Mouse (Mus musculus) CH12.LX (cell line): ENCODE data around the gene Chst7. TPM values are rescaled to one million over a fixed set of nuclear protein-coding genes. Genes with fewer than 3 reads are reported as not detected.
A peak's percentile ranks its signal among the peaks of the same experiment; 100 is the strongest.

ENCODE experiments used
- DNase-seq: peaks from one replicate; pipeline ENCODE4 v3.0.0-alpha.2; 2013; ENCODE audit errors: extremely low read depth
- H3K27ac ChIP-seq: 2 replicates; pipeline ENCODE4 v1.5.1; 2012; ENCODE audit warnings: low read depth, mild to moderate bottlenecking, control low read depth, moderate library complexity; ENCODE audit not compliant: insufficient read depth
- H3K27me3 ChIP-seq: replicated peaks from 2 replicates; pipeline ENCODE3; 2012; ENCODE audit warnings: inconsistent platforms
- H3K36me3 ChIP-seq, 2 experiments: replicated peaks in 1 of 2; 2 replicates each; pipeline versions ENCODE3 to v1.6.1; 2012; ENCODE audit warnings: inconsistent platforms in 1 of 2, low read length in 1 of 2, mild to moderate bottlenecking in 1 of 2, mixed read lengths in 1 of 2, moderate library complexity in 1 of 2; ENCODE audit not compliant: control insufficient read depth in 1 of 2, insufficient read depth in 1 of 2
- H3K4me1 ChIP-seq, 2 experiments: 2 replicates each; pipeline ENCODE4 v1.6.1; 2012; ENCODE audit warnings: inconsistent platforms in 1 of 2, moderate library complexity in 1 of 2; ENCODE audit not compliant: insufficient read depth in 2 of 2, control insufficient read depth in 1 of 2
- H3K4me2 ChIP-seq: 2 replicates; pipeline ENCODE4 v1.6.1; 2012; ENCODE audit warnings: low read depth, mild to moderate bottlenecking, control low read depth; ENCODE audit not compliant: poor library complexity, insufficient read depth, severe bottlenecking
- H3K4me3 ChIP-seq, 3 experiments: fragments of 150-350 bp in 1 of 3; sonication (generic) in 1 of 3; replicated peaks in 1 of 3; 2 replicates each; pipeline versions ENCODE3 to v1.5.1; 2011 to 2012; ENCODE audit warnings: low read depth in 2 of 3, low read length in 2 of 3, mild to moderate bottlenecking in 2 of 3, moderate library complexity in 2 of 3, control low read depth in 1 of 3, improper control_type of control experiment in 1 of 3, inconsistent platforms in 1 of 3, mixed read lengths in 1 of 3; ENCODE audit not compliant: poor library complexity in 1 of 3
- H3K79me2 ChIP-seq: replicated peaks from 2 replicates; pipeline ENCODE4 v1.6.1; 2012; ENCODE audit warnings: mild to moderate bottlenecking, moderate library complexity; ENCODE audit not compliant: control insufficient read depth, poor library complexity, insufficient read depth, severe bottlenecking; ENCODE audit errors: extremely low read depth
- H3K9ac ChIP-seq: 2 replicates; pipeline ENCODE4 v1.6.1; 2012; ENCODE audit warnings: low read depth, mild to moderate bottlenecking, control low read depth, moderate library complexity; ENCODE audit not compliant: insufficient read depth
- H3K9me3 ChIP-seq: replicated peaks from 2 replicates; pipeline ENCODE3; 2012; ENCODE audit warnings: low read length, inconsistent platforms, mixed read lengths
- CHD1 ChIP-seq: IDR thresholded peaks from 2 replicates; pipeline ENCODE4 v1.6.1; 2012; ENCODE audit warnings: low read depth, low read length, improper control_type of control experiment, inconsistent platforms
- IRF4 ChIP-seq: IDR thresholded peaks from 2 replicates; pipeline ENCODE4 v1.6.1; 2014; ENCODE audit warnings: low read depth, mild to moderate bottlenecking, inconsistent platforms, low read length, improper control_type of control experiment
- MAZ ChIP-seq: IDR thresholded peaks from 2 replicates; pipeline ENCODE4 v1.6.1; 2012; ENCODE audit warnings: low read depth, mild to moderate bottlenecking, inconsistent platforms, low read length, improper control_type of control experiment, moderate library complexity
- NELFE ChIP-seq: IDR thresholded peaks from 2 replicates; pipeline ENCODE4 v1.6.1; 2011; ENCODE audit warnings: low read depth, low read length, improper control_type of control experiment
- NRF1 ChIP-seq: IDR thresholded peaks from 2 replicates; pipeline ENCODE4 v1.6.1; 2014; ENCODE audit warnings: low read depth, mild to moderate bottlenecking, inconsistent platforms, low read length, improper control_type of control experiment, moderate library complexity
- SMC3 ChIP-seq: IDR thresholded peaks from 2 replicates; pipeline ENCODE4 v1.6.1; 2011; ENCODE audit warnings: low read depth, low read length, improper control_type of control experiment
- TCF12 ChIP-seq: IDR thresholded peaks from 2 replicates; pipeline ENCODE4 v1.6.1; 2014; ENCODE audit warnings: low read depth, mild to moderate bottlenecking, inconsistent platforms, low read length, improper control_type of control experiment
- ZNF384 ChIP-seq: IDR thresholded peaks from 2 replicates; pipeline ENCODE4 v1.6.1; 2012; ENCODE audit warnings: low read depth, low read length, improper control_type of control experiment, inconsistent platforms
- dilution Hi-C: fragments of 300-500 bp; cut with MboI; formaldehyde crosslinking; loops from 2 replicates; pipeline ENCODE4 v1.14.3; 2020; ENCODE audit warnings: low sequenced_read_pairs; ENCODE audit not compliant: extremely low pct_unique_long_range_greater_than_20kb, extremely low pct_ligation_motif_present
- in situ Hi-C: fragments of 300-500 bp; cut with MboI; formaldehyde crosslinking; loops from 3 replicates; pipeline ENCODE4 v1.14.3; 2019; ENCODE audit warnings: low sequenced_read_pairs, low pct_ligation_motif_present, low pct_unique_long_range_greater_than_20kb, mixed read lengths
- polyA plus RNA-seq: library from polyadenylated mRNA; unstranded; fragments of >175 nt; gene quantifications from 2 replicates; pipeline ENCODE4 v1.2.1, GENCODE M21; 2012; ENCODE audit warnings: low read depth; ENCODE audit not compliant: insufficient read length
- total RNA-seq, 2 experiments: library from RNA; depleted of rRNA; stranded (reverse); fragments of 300-350 nt in 1 of 2; fragments of >200 nt in 1 of 2; gene quantifications; 2 replicates each; pipeline ENCODE4 v1.2.3; 2012 to 2014

Chst7 gene
- total and polyA plus RNA-seq, 3 experiments, result 3.2 to 4.4 (median 3.6) TPM

DNA sequence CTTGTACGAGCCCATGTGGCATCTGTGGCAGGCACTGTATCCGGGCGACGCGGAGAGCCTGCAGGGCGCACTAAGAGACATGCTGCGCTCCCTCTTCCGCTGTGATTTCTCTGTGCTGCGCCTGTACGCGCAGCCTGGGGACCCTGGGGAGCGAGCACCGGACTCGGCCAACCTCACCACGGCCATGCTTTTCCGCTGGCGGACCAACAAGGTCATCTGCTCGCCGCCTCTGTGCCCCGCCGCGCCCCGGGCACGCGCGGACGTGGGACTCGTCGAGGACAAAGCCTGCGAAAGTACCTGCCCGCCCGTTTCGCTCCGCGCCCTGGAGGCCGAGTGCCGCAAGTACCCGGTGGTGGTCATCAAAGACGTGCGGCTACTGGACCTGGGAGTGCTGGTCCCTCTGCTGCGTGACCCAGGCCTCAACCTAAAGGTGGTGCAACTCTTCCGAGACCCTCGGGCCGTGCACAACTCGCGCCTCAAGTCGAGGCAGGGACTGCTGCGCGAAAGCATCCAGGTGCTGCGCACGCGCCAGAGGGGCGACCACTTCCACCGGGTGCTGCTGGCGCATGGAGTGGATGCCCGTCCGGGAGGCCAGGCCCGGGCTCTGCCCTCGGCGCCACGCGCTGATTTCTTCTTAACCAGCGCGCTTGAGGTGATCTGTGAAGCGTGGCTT lies 872 bp downstream of the Chst7 start:
- no peak overlapping the region for H3K27ac ChIP-seq
- H3K27me3 ChIP-seq, result no peaks in the 10 kb centered on the region

DNA sequence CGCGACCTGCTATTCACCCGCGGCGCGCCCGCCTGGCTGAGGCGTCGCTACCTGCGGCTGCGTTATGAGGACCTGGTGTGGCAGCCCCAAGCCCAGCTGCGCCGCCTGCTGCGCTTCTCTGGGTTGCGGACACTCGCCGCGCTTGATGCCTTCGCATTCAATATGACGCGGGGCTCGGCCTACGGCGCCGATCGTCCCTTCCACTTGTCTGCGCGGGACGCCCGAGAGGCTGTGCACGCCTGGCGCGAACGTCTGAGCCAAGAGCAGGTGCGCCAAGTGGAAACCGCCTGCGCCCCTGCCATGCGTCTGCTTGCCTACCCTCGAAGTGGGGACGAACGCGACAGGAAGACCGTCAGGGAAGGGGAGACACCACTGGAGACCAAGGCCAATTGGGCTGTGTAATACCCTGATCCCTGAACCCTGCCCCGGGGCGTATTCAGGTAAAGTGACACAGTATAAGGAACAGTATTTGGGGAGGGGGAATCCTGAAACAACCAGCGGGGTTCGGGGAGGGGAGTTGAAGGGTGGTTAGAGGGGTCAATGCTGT lies 1.5 kb downstream of the Chst7 start:
- Histone ChIP-seq H3K9me3 (no peaks in the 10 kb centered on the region), H3K27ac (no peak overlapping the region), H3K4me2 (peak overlapping the region; percentile 73), H3K79me2 (no peaks in the 10 kb centered on the region), H3K27me3 (no peaks in the 10 kb centered on the region), H3K4me3 (peak overlapping the region; percentile 37 to 78 (median 58)), H3K9ac (no peak overlapping the region), H3K36me3 (no peaks in the 10 kb centered on the region), H3K4me1 (peaks cover 0 to 4% of the 10 kb centered on the region in 2 experiments; a peak in 2 of 4 replicates)
- in situ Hi-C loops, result loop anchor here (25.0 kb wide), 1 partner anchor 276 kb away; no protein-coding TSS in a partner anchor
- TF ChIP-seq ZNF384, result no peak
- no peak for TF ChIP-seq CHD1
- no peak for TF ChIP-seq NELFE
- TF ChIP-seq MAZ, result no peak
- TF ChIP-seq TCF12, result no peak
- no peak for DNase-seq
- dilution Hi-C loops, result no loop called here

More for the DNA sequence above, 872 bp downstream of the Chst7 start:
- TF ChIP-seq NRF1 (peak; percentile 63), NELFE (no peak)
- Histone ChIP-seq H3K4me1 (peaks cover 0 to 4% of the 10 kb centered on the region in 2 experiments; a peak in 2 of 4 replicates), H3K36me3 (no peaks in the 10 kb centered on the region), H3K9ac (no peak overlapping the region; the same call in 1 of the 2 replicates), H3K4me2 (peak overlapping the region; percentile 73), H3K79me2 (no peaks in the 10 kb centered on the region), H3K9me3 (no peaks in the 10 kb centered on the region), H3K4me3 (peak overlapping the region; percentile 37 to 78 (median 58))
- dilution Hi-C loops, result no loop called here
- in situ Hi-C loops, result loop anchor here (25.0 kb wide), 1 partner anchor 277 kb away; no protein-coding TSS in a partner anchor
- no peak for DNase-seq

DNA sequence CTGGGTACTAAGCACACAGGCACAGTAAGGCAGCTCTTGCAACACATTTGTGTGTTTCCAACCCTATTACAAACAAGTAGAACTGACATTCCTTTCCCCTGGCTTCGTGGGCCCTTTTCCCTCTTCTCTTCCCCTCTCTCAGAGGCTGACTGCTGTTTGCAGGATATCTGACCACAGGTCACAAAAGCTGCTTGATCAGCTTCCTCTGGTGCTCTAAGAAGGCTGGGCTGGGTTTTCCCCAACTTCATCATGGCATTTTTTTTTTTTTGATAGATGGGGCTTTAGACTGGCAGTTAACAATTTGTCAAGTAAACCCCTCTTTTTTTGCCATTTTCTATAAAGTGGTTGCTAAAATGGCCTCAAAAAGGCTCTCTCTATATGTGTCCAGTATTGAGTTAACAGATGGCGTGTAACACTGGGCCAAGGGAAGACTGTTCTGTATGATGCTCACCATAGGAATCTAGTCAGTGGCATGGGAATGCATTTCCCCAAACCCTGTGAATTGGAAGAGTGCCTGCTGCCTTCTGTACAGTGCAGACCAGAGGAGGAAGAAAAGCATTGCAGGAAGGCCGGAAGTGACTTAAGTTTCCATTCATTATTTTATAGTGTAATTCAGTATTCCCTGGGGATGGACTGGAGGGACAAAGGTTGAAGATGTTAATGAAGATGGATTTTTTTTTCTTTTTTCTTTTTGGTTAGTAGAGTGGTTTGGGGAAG lies 2.6 kb downstream of the Chst7 start:
- Histone ChIP-seq H3K27ac (no peak overlapping the region), H3K4me1 (peaks cover 0 to 4% of the 10 kb centered on the region in 2 experiments; a peak in 2 of 4 replicates), H3K27me3 (no peaks in the 10 kb centered on the region), H3K4me3 (peak overlapping the region in 2 of 3 experiments; percentile 23 to 58), H3K4me2 (no peak overlapping the region; the same call in 1 of the 2 replicates), H3K36me3 (no peaks in the 10 kb centered on the region), H3K79me2 (no peaks in the 10 kb centered on the region), H3K9me3 (no peaks in the 10 kb centered on the region), H3K9ac (no peak overlapping the region)
- DNase-seq, result no peak
- dilution Hi-C loops, result no loop called here
- in situ Hi-C loops, result loop anchor here (25.0 kb wide), 1 partner anchor 275 kb away; no protein-coding TSS in a partner anchor
- TF ChIP-seq IRF4 (no peak), ZNF384 (peak; percentile 64), SMC3 (no peak)
